Mouse (Mus musculus): ENCODE data around the gene Pimreg.

GRCm38 (mm10) chr11:72092390-72092789 is 50.6 kb downstream of the Pimreg start:
- no peak for TF ChIP-seq CTCF (IDR thresholded peaks at IDR 0.05; ENCODE audit: control insufficient read depth, insufficient read depth, insufficient read length)
- TF ChIP-seq MYOG (IDR thresholded peaks at IDR 0.05; ENCODE audit: control insufficient read depth, extremely low read depth, insufficient read length) = no peak
